Comparison of ENCODE assay signal across 10 mouse cellular contexts in the genomic region with DNA sequence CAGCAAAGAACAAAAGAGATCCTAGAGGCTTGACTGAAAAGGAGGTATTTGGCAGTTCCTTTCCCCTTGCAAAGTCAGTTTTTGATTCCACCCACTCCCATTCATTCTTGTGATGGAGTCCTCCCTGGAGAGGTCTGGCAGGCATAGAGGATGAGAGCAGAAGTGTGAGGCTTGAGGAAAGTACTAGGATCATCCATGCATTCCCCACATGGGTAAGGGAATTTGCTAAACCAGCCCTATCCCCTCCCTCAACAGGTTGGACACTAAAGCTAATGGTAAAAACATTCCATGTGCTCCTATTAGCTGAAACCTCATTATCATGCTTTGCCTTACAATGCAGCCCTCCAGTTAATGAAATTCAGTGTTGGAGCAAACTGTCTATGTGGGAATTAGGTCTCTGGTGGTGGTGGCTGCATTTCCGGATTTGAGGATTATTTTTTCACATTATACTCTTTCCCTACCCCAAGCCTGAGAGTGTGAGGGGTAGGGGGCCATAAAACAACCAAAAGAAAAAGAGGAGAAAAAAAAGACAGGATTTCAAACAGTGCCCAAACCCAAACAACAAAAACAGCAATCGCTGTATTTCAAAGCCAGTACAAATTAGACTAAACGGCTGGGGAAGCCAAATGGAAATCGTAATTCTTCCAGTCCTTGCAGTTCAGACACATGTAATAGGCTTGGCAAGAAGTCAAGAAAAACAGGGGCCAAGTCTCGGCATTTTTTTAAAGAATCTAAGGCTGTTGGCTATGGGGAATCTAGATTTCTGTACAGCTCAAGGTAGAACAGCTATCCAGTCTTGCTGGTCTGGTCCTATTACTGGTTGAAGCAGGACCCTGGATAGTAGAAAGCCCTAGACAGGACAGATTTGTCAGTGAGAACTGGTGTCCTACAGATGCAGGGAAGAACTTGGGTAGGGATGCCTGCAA.
DNase-seq lines count a peak whose midpoint lies in the region; ATAC-seq and TF ChIP-seq lines count a peak whose summit lies in the region.
"Had no signal": no experiment of that assay in that cellular context is flagged by ENCODE, and none has a peak within 500 bp of the region (broad histone marks: within the 10 kb centered on the region; RNA-seq: fewer than 3 reads in every experiment).

No protein-coding gene starts in this region.

- no peak overlapping the region for H3K9ac ChIP-seq in hindbrain, embryonic 14.5 days
- no peak overlapping the region for H3K9ac ChIP-seq in neural tube, embryonic 12.5 days
- H3K9ac ChIP-seq in hindbrain, postnatal 0 days (replicated peaks; ENCODE audit: low read length): no peak overlapping the region
- H3K9ac ChIP-seq: heart, embryonic 13.5 days had no signal

- ATAC-seq in hindbrain, embryonic 14.5 days (ENCODE audit: low FRiP score): peak; percentile 52; the same call in 1 of the 2 replicates
- ATAC-seq in neural tube, embryonic 12.5 days (ENCODE audit: low FRiP score, low read depth): peak; percentile 59
- no peak for ATAC-seq in hindbrain, postnatal 0 days

- no peak overlapping the region for H3K4me2 ChIP-seq in hindbrain, embryonic 14.5 days (replicated peaks)
- no peak overlapping the region for H3K4me2 ChIP-seq in neural tube, embryonic 12.5 days (replicated peaks)
- H3K4me2 ChIP-seq in hindbrain, postnatal 0 days (ENCODE audit: low read depth, low read length): no peak overlapping the region
- H3K4me2 ChIP-seq: heart, embryonic 13.5 days had no signal

- H3K4me3 ChIP-seq in hindbrain, embryonic 14.5 days (replicated peaks; ENCODE audit: low read length): no peak overlapping the region
- no peak overlapping the region for H3K4me3 ChIP-seq in hindbrain, embryonic 10.5 days
- no peak overlapping the region for H3K4me3 ChIP-seq in neural tube, embryonic 12.5 days
- no peak overlapping the region for H3K4me3 ChIP-seq in hindbrain, postnatal 0 days (ENCODE audit: low read length)
- H3K4me3 ChIP-seq: heart, embryonic 13.5 days had no signal

- H3K27me3 ChIP-seq in hindbrain, embryonic 14.5 days (ENCODE audit: control insufficient read depth, insufficient read depth, low read length): no peaks in the 10 kb centered on the region
- no peaks in the 10 kb centered on the region for H3K27me3 ChIP-seq in hindbrain, embryonic 10.5 days (ENCODE audit: insufficient read depth, poor library complexity, severe bottlenecking)
- no peaks in the 10 kb centered on the region for H3K27me3 ChIP-seq in neural tube, embryonic 12.5 days (replicated peaks)
- no peaks in the 10 kb centered on the region for H3K27me3 ChIP-seq in hindbrain, postnatal 0 days (ENCODE audit: insufficient read depth, low read length)
- H3K27me3 ChIP-seq: heart, embryonic 13.5 days had no signal

- H3K27ac ChIP-seq in hindbrain, embryonic 14.5 days: no peak overlapping the region
- H3K27ac ChIP-seq in hindbrain, embryonic 10.5 days: no peak overlapping the region; the same call in 1 of the 2 replicates
- H3K27ac ChIP-seq in neural tube, embryonic 12.5 days: no peak overlapping the region
- H3K27ac ChIP-seq in hindbrain, postnatal 0 days: no peak overlapping the region
- H3K27ac ChIP-seq: heart, embryonic 13.5 days had no signal

- no peak for TF ChIP-seq CTCF in hindbrain, postnatal 0 days (IDR thresholded peaks at IDR 0.05; ENCODE audit: low read depth)

- 54% methylated on average over 5 of the region's 5 CpGs for WGBS in hindbrain, embryonic 14.5 days
- WGBS in hindbrain, embryonic 10.5 days: 83% methylated on average over 5 of the region's 5 CpGs
- 24% methylated on average over 5 of the region's 5 CpGs for WGBS in neural tube, embryonic 12.5 days
- 33% methylated on average over 5 of the region's 5 CpGs for WGBS in hindbrain, postnatal 0 days

- H3K4me1 ChIP-seq in hindbrain, embryonic 14.5 days (replicated peaks; ENCODE audit: control insufficient read depth, insufficient read depth, low read length): no peaks in the 10 kb centered on the region
- H3K4me1 ChIP-seq in hindbrain, embryonic 10.5 days (replicated peaks): peaks cover 4% of the 10 kb centered on the region; the same call in 1 of the 2 replicates
- no peaks in the 10 kb centered on the region for H3K4me1 ChIP-seq in neural tube, embryonic 12.5 days
- no peaks in the 10 kb centered on the region for H3K4me1 ChIP-seq in hindbrain, postnatal 0 days (ENCODE audit: insufficient read depth, low read length)
- H3K4me1 ChIP-seq: heart, embryonic 13.5 days had no signal

- no peaks in the 10 kb centered on the region for H3K36me3 ChIP-seq in hindbrain, embryonic 14.5 days (replicated peaks; ENCODE audit: control insufficient read depth, insufficient read depth)
- no peaks in the 10 kb centered on the region for H3K36me3 ChIP-seq in hindbrain, embryonic 10.5 days
- no peaks in the 10 kb centered on the region for H3K36me3 ChIP-seq in neural tube, embryonic 12.5 days
- H3K36me3 ChIP-seq in hindbrain, postnatal 0 days (ENCODE audit: insufficient read depth, low read length): no peaks in the 10 kb centered on the region
- H3K36me3 ChIP-seq: heart, embryonic 13.5 days had no signal

- peak; percentile 34 for DNase-seq in hindbrain, embryonic 14.5 days (ENCODE audit: low spot score)
- DNase-seq in hindbrain, embryonic 10.5 days (ENCODE audit: low spot score): no peak
- DNase-seq in neural tube, embryonic 10.5 days (ENCODE audit: extremely low spot score, low spot score): no peak
- peak; percentile 70 for DNase-seq in hindbrain, postnatal 0 days (ENCODE audit: low spot score)
- no peak for DNase-seq in T-cell, adult 2 months (ENCODE audit: low spot score)
- no peak for DNase-seq in thymus, postnatal 0 days (ENCODE audit: low spot score)
- DNase-seq: cerebellum, postnatal 14 days; thymus, postnatal 14 days had no signal

- no peaks in the 10 kb centered on the region for H3K9me3 ChIP-seq in hindbrain, embryonic 14.5 days (ENCODE audit: control insufficient read depth, low read length)
- no peaks in the 10 kb centered on the region for H3K9me3 ChIP-seq in hindbrain, embryonic 10.5 days
- no peaks in the 10 kb centered on the region for H3K9me3 ChIP-seq in neural tube, embryonic 12.5 days
- H3K9me3 ChIP-seq in hindbrain, postnatal 0 days (ENCODE audit: low read length): no peaks in the 10 kb centered on the region
- H3K9me3 ChIP-seq: heart, embryonic 13.5 days had no signal

Comparison
In these comparisons a context has a peak if more than half of its experiments do, and no peak if none do; other contexts are left out.
1. DNase-seq: peak in hindbrain, embryonic 14.5 days (single experiment) and hindbrain, postnatal 0 days (single experiment); none in hindbrain, embryonic 10.5 days (single experiment), neural tube, embryonic 10.5 days (single experiment), T-cell, adult 2 months (single experiment) and thymus, postnatal 0 days (single experiment).